Mouse (Mus musculus) forebrain, embryonic 14.5 days (tissue): ENCODE results near the gene Krt27. TPM values are rescaled to one million over a fixed set of nuclear protein-coding genes. Genes with fewer than 3 reads are reported as not detected.

Experiments
- ATAC-seq: fragments of 200-750 bp; cut with Nextera tagmentation; 2 replicates; pipeline ENCODE4 v1.8.0; 2017; ENCODE audit warnings: mild to moderate bottlenecking, moderate library complexity
- DNase-seq: peaks from one replicate; pipeline ENCODE4 v3.0.0-alpha.2; 2015; ENCODE audit warnings: low spot score
- H3K27ac ChIP-seq: fragments of 300-500 bp; sonication (generic); 2 replicates; pipeline ENCODE4 v1.5.1; 2014; ENCODE audit warnings: low read depth, mild to moderate bottlenecking, control low read depth, low read length, moderate library complexity
- H3K27me3 ChIP-seq: fragments of 300-500 bp; sonication (generic); replicated peaks from 2 replicates; pipeline ENCODE4 v1.6.1; 2014; ENCODE audit warnings: low read length, control low read depth, mixed read lengths; ENCODE audit not compliant: control insufficient read depth, insufficient read depth
- H3K36me3 ChIP-seq: fragments of 300-500 bp; sonication (generic); 2 replicates; pipeline ENCODE4 v1.6.1; 2014; ENCODE audit warnings: low read length, control low read depth; ENCODE audit not compliant: control insufficient read depth, insufficient read depth
- H3K4me1 ChIP-seq: fragments of 300-500 bp; sonication (generic); 2 replicates; pipeline ENCODE4 v1.6.1; 2014; ENCODE audit warnings: antibody characterized with exemption, low read length, control low read depth; ENCODE audit not compliant: control insufficient read depth, insufficient read depth
- H3K4me2 ChIP-seq: fragments of 300-500 bp; sonication (generic); 2 replicates; pipeline ENCODE4 v1.6.1; 2014; ENCODE audit warnings: mild to moderate bottlenecking, control low read depth, low read length
- H3K4me3 ChIP-seq: fragments of 300-500 bp; sonication (generic); 2 replicates; pipeline ENCODE4 v1.5.1; 2014; ENCODE audit warnings: low read depth, low read length, control low read depth
- H3K9ac ChIP-seq: fragments of 300-500 bp; sonication (generic); 2 replicates; pipeline ENCODE4 v1.6.1; 2014; ENCODE audit warnings: mild to moderate bottlenecking, low read length, control low read depth, moderate library complexity
- H3K9me3 ChIP-seq: fragments of 300-500 bp; sonication (generic); replicated peaks from 2 replicates; pipeline ENCODE4 v1.6.1; 2016; ENCODE audit warnings: low read length, control low read depth, mixed read lengths; ENCODE audit not compliant: control insufficient read depth
- WGBS: fragments of 180-500 bp; shearing (Covaris S2); extraction: QIAGEN DNeasy Blood & Tissue Kit; methylation state at CpG from one replicate; pipeline ENCODE4 v1.1.7; 2014; 5-methylcytosine and 5-hydroxymethylcytosine counted together
- polyA plus RNA-seq: library from polyadenylated mRNA; unstranded; fragments of >200 nt; fragmentation: Nextera tagmentation; extraction: Ambion mirVana; gene quantifications from 2 replicates; pipeline ENCODE4 v1.2.1, GENCODE M21; 2014

Gene Krt27
- polyA plus RNA-seq, 1 experiment from 2014 or later = not detected

DNA sequence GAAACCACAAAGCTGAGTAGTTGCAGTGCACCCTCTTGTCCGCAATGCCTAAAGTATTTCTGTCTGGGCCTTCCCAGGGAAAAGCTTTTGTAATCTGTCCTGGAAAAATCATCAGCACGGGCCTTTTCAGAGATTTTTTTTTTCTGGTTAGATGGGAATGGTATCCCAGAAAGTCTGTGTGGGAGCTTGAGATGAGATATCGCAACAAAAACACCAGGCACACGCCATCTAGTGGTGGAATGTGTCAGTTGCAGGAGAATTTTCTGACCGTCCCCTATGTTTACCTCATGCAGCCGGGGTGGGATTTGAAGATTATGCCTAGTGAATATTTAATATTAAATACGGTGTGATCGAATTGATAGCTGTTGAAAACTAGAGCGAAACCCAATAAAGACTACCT is 13.5 kb upstream of the Krt27 start:
- Histone ChIP-seq H3K9me3 (no peaks in the 10 kb centered on the region), H3K36me3 (no peaks in the 10 kb centered on the region), H3K4me1 (no peaks in the 10 kb centered on the region), H3K4me3 (no peak overlapping the region), H3K9ac (no peak overlapping the region), H3K27me3 (no peaks in the 10 kb centered on the region), H3K27ac (no peak overlapping the region), H3K4me2 (no peak overlapping the region)
- ATAC-seq (no peak), DNase-seq (peak; percentile 69)
- WGBS = 24% methylated on average over 9 of the region's 9 CpGs

DNA sequence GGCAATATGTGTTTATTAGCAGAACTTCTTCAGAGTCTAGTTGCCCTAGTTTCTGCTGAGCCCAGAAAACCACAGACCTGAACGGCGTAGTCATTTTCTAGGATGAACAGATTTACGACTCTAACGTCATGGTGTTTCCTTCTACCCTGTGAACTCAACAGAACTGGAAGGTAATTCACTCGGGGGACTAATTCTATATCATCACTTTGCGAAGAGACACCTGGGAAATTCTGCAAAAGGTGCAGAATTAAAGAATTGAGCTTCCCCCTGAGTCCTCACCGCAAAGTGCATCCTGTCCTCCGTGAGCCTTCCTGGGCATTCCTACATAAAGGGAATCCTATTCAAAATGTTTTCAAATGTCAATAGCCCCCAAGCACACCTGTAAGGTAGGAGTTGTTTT is 10.5 kb upstream of the Krt27 start:
- WGBS = 92% methylated on average over 8 of the region's 8 CpGs
- ATAC-seq = no peak
- no peaks in the 10 kb centered on the region for H3K9me3 ChIP-seq
- no peaks in the 10 kb centered on the region for H3K27me3 ChIP-seq
- no peaks in the 10 kb centered on the region for H3K4me1 ChIP-seq
- DNase-seq = no peak
- no peak overlapping the region for H3K4me3 ChIP-seq
- H3K4me2 ChIP-seq = no peak overlapping the region
- H3K27ac ChIP-seq = no peak overlapping the region
- H3K9ac ChIP-seq = no peak overlapping the region
- H3K36me3 ChIP-seq = no peaks in the 10 kb centered on the region

GRCm38 (mm10) chr11:99339299-99339847 is 11.5 kb downstream of the Krt27 start:
- Histone ChIP-seq H3K27ac (no peak overlapping the region), H3K4me3 (no peak overlapping the region), H3K27me3 (no peaks in the 10 kb centered on the region), H3K4me1 (no peaks in the 10 kb centered on the region), H3K4me2 (no peak overlapping the region), H3K9ac (no peak overlapping the region), H3K36me3 (no peaks in the 10 kb centered on the region), H3K9me3 (no peaks in the 10 kb centered on the region)
- ATAC-seq (no peak), DNase-seq (peak; percentile 47)
- 44% methylated on average over 11 of the region's 11 CpGs for WGBS

GRCm38 (mm10) chr11:99337866-99338265 is 13.0 kb downstream of the Krt27 start, which contains the start of gene Krt26:
Gene Krt26, minus strand, starts transcription at chr11:99337966.
- H3K27ac ChIP-seq = no peak within 1 kb of the TSS
- H3K4me1 ChIP-seq = no peaks in the 10 kb centered on the region
- WGBS = 93% methylated on average over 11 of the region's 11 CpGs
- H3K27me3 ChIP-seq = no peaks in the 10 kb centered on the region
- no peaks in the 10 kb centered on the region for H3K36me3 ChIP-seq
- DNase-seq (no peak), ATAC-seq (no peak)
- H3K9ac ChIP-seq = no peak within 1 kb of the TSS
- H3K9me3 ChIP-seq = no peaks in the 10 kb centered on the region
- H3K4me2 ChIP-seq = no peak within 1 kb of the TSS
- no peak within 1 kb of the TSS for H3K4me3 ChIP-seq

GRCm38 (mm10) chr11:99333426-99333825 is 17.5 kb downstream of the Krt27 start:
- Histone ChIP-seq H3K36me3 (no peaks in the 10 kb centered on the region), H3K4me2 (no peak overlapping the region), H3K4me1 (no peaks in the 10 kb centered on the region), H3K27ac (no peak overlapping the region), H3K9me3 (no peaks in the 10 kb centered on the region), H3K4me3 (no peak overlapping the region), H3K9ac (no peak overlapping the region), H3K27me3 (no peaks in the 10 kb centered on the region)
- DNase-seq = peak; percentile 14
- WGBS = 70% methylated on average over 13 of the region's 13 CpGs
- no peak for ATAC-seq

DNA sequence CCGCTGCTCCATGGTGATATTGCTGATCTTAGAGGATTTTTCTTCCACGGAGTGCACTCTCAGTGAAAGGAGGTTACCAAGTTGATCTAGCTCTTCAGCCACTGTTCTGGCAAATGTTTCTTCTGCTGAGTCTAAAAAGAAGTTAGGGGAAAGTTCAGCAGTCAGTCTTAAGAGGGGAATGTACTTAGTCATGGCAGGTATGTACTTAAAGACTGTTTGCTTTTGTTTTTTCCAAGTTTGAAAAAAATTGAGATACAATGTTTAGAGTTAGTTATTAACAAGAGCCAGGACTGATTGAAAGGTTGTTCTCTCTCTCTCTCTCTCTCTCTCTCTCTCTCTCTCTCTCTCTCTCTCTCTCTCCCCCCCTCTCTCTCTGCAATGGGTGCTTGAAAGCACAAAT is 21.2 kb downstream of the Krt27 start:
- DNase-seq (no peak), ATAC-seq (no peak)
- Histone ChIP-seq H3K9ac (no peak overlapping the region), H3K36me3 (no peaks in the 10 kb centered on the region), H3K27ac (no peak overlapping the region), H3K4me3 (no peak overlapping the region), H3K4me2 (no peak overlapping the region), H3K4me1 (no peaks in the 10 kb centered on the region), H3K27me3 (no peaks in the 10 kb centered on the region), H3K9me3 (no peaks in the 10 kb centered on the region)
- 79% methylated on average over 2 of the region's 2 CpGs for WGBS

- Histone ChIP-seq H3K36me3 (no peaks in the 10 kb centered on the region), H3K4me3 (no peak within 1 kb of the TSS), H3K4me2 (no peak within 1 kb of the TSS), H3K27ac (no peak within 1 kb of the TSS), H3K9ac (no peak within 1 kb of the TSS), H3K4me1 (no peaks in the 10 kb centered on the region), H3K27me3 (no peaks in the 10 kb centered on the region), H3K9me3 (no peaks in the 10 kb centered on the region)
- no peak for DNase-seq
- no peak for ATAC-seq
- 92% methylated on average over 11 of the region's 11 CpGs for WGBS
These were observed 28.1 kb downstream of the Krt27 start, which contains the start of gene Krt25 for GRCm38 (mm10) chr11:99322851-99323250. Gene Krt25, minus strand, starts transcription at chr11:99322951.

GRCm38 (mm10) chr11:99321094-99321493 is 29.8 kb downstream of the Krt27 start:
- no peak overlapping the region for H3K4me3 ChIP-seq
- no peak overlapping the region for H3K27ac ChIP-seq
- H3K9ac ChIP-seq = no peak overlapping the region
- DNase-seq (no peak), ATAC-seq (no peak)
- H3K4me2 ChIP-seq = no peak overlapping the region
- H3K27me3 ChIP-seq = no peaks in the 10 kb centered on the region
- no peaks in the 10 kb centered on the region for H3K36me3 ChIP-seq
- H3K9me3 ChIP-seq = no peaks in the 10 kb centered on the region
- no peaks in the 10 kb centered on the region for H3K4me1 ChIP-seq
- 90% methylated on average over 14 of the region's 14 CpGs for WGBS

DNA sequence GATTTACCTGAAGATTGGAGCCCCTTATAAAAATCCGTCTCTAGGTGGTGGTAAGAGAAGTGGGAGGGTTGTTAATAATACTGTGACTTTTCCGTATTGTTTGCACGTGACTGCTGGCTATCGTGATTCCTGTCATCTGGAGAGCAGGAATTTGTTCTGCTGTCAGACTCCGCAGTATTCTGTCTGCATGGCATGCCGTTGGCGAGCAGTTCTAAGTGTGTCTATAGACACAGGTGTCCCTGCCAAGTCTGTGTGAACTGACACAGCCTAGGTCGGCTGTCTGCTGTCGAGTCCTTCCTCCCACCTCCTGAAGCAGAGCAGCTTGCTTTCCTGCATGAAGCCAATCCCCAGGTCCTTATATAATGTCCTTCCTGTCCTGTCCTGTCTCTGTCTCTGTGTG is 31.8 kb downstream of the Krt27 start:
- H3K27me3 ChIP-seq = no peaks in the 10 kb centered on the region
- 84% methylated on average over 9 of the region's 9 CpGs for WGBS

More for the DNA sequence above, 31.8 kb downstream of the Krt27 start:
- H3K4me3 ChIP-seq = no peak overlapping the region
- H3K4me1 ChIP-seq = no peaks in the 10 kb centered on the region
- H3K9me3 ChIP-seq = no peaks in the 10 kb centered on the region
- DNase-seq (no peak), ATAC-seq (no peak)
- H3K27ac ChIP-seq = no peak overlapping the region
- no peaks in the 10 kb centered on the region for H3K36me3 ChIP-seq
- H3K4me2 ChIP-seq = no peak overlapping the region
- H3K9ac ChIP-seq = no peak overlapping the region
